ENCODE assay signal across 8 mouse cellular contexts in the genomic region with DNA sequence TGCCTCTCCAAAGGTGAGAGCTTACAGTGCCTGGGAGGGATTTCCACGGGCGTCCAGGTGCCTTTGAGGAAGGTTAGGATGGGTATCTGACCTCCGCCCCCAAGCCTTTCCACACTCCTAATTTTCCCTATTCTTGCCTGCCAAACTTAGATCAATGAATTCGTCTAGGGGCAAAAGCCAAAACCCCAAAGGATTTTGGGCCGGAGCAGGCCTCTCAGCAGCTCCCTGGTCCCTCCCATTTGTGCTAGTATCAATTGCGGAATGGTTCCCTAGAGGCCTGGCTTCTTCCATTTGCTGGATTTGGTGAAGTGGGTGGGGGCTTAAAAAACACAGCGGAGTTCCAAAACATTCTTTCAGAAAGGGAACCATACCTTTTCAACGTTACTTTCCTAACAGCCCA.
A peak's percentile ranks its signal among the peaks of the same experiment; 100 is the strongest.
DNase-seq lines count a peak whose midpoint lies in the region; ATAC-seq and TF ChIP-seq lines count a peak whose summit lies in the region.

No protein-coding gene starts in this region.

- TF ChIP-seq CTCF in C2C12 (IDR thresholded peaks at IDR 0.05; ENCODE audit: control insufficient read depth, insufficient read depth, insufficient read length) = no peak

- no peaks in the 10 kb centered on the region for H3K79me2 ChIP-seq in C2C12 (ENCODE audit: control insufficient read depth, insufficient read depth)

- H3K27me3 ChIP-seq in C2C12 (ENCODE audit: control insufficient read depth, insufficient read depth, insufficient read length) = no peaks in the 10 kb centered on the region
- H3K27me3 ChIP-seq in forebrain, embryonic 13.5 days = peaks cover 9% of the 10 kb centered on the region; the same call in 1 of the 2 replicates
- H3K27me3 ChIP-seq in limb, embryonic 13.5 days = peaks cover 34% of the 10 kb centered on the region
- no peaks in the 10 kb centered on the region for H3K27me3 ChIP-seq in stomach, embryonic 14.5 days (ENCODE audit: control insufficient read depth, insufficient read depth, low read length)

- WGBS in forebrain, embryonic 13.5 days = 6% methylated on average over 8 of the region's 8 CpGs
- 7% methylated on average over 8 of the region's 8 CpGs for WGBS in limb, embryonic 13.5 days
- WGBS in stomach, embryonic 14.5 days = 12% methylated on average over 8 of the region's 8 CpGs

- peak overlapping the region; percentile 72 for H3K9ac ChIP-seq in forebrain, embryonic 13.5 days
- H3K9ac ChIP-seq in limb, embryonic 13.5 days = peak overlapping the region; percentile 72
- H3K9ac ChIP-seq in stomach, embryonic 14.5 days (replicated peaks; ENCODE audit: low read depth, low read length) = peak overlapping the region; percentile 68; the same call in 1 of the 2 replicates

- H3K27ac ChIP-seq in forebrain, embryonic 13.5 days = no peak overlapping the region
- no peak overlapping the region for H3K27ac ChIP-seq in limb, embryonic 13.5 days
- peak overlapping the region; percentile 71; the same call in 1 of the 2 replicates for H3K27ac ChIP-seq in stomach, embryonic 14.5 days (ENCODE audit: low read length)

- no peaks in the 10 kb centered on the region for H3K36me3 ChIP-seq in C2C12 (ENCODE audit: control insufficient read depth, insufficient read depth)
- H3K36me3 ChIP-seq in forebrain, embryonic 13.5 days (ENCODE audit: poor library complexity, severe bottlenecking) = no peaks in the 10 kb centered on the region
- H3K36me3 ChIP-seq in limb, embryonic 13.5 days = no peaks in the 10 kb centered on the region
- H3K36me3 ChIP-seq in stomach, embryonic 14.5 days (ENCODE audit: control insufficient read depth, insufficient read depth, low read length) = no peaks in the 10 kb centered on the region

- peak overlapping the region; percentile 59 for H3ac ChIP-seq in C2C12 (ENCODE audit: control insufficient read depth, insufficient read length, low read depth)

- H3K79me3 ChIP-seq in C2C12 (ENCODE audit: low read depth) = no peaks in the 10 kb centered on the region

- peaks cover 11% of the 10 kb centered on the region for H3K4me1 ChIP-seq in forebrain, embryonic 13.5 days
- H3K4me1 ChIP-seq in limb, embryonic 13.5 days = peaks cover 16% of the 10 kb centered on the region; the same call in 1 of the 2 replicates
- peaks cover 6% of the 10 kb centered on the region; the same call in 1 of the 2 replicates for H3K4me1 ChIP-seq in stomach, embryonic 14.5 days (ENCODE audit: control insufficient read depth, insufficient read depth, low read length)

- H3K4me3 ChIP-seq in C2C12 (ENCODE audit: insufficient read depth, poor library complexity, severe bottlenecking) = no peak overlapping the region
- H3K4me3 ChIP-seq in forebrain, embryonic 13.5 days = peak overlapping the region; percentile 68
- H3K4me3 ChIP-seq in limb, embryonic 13.5 days = peak overlapping the region; percentile 63
- H3K4me3 ChIP-seq in stomach, embryonic 14.5 days (ENCODE audit: low read depth, low read length) = peak overlapping the region; percentile 63

- no peaks in the 10 kb centered on the region for H3K9me3 ChIP-seq in forebrain, embryonic 13.5 days (replicated peaks)
- H3K9me3 ChIP-seq in limb, embryonic 13.5 days = no peaks in the 10 kb centered on the region
- H3K9me3 ChIP-seq in stomach, embryonic 14.5 days (ENCODE audit: control insufficient read depth, low read depth, low read length) = no peaks in the 10 kb centered on the region

- ATAC-seq in forebrain, embryonic 13.5 days = no peak; the same call in 1 of the 2 replicates
- ATAC-seq in limb, embryonic 13.5 days (ENCODE audit: low FRiP score, low read depth) = no peak
- ATAC-seq in stomach, embryonic 14.5 days (ENCODE audit: insufficient number of reproducible peaks, insufficient read depth, low FRiP score, low read depth) = 0 out of 2 replicates have a peak, but pooled peaks have one; percentile 23
- ATAC-seq in activated CD4-positive, CD25-positive, alpha-beta regulatory T cell, adult 4 months = no peak

- DNase-seq in heart, adult 11 months = peak; percentile 90
- no peak for DNase-seq in heart, postnatal 36 days
- no peak for DNase-seq in natural killer cell, adult 2 months (ENCODE audit: low spot score in 2 of 2)

- intact Hi-C loops in heart, postnatal 36 days (cut with DNase I) = no loop called here

- peak overlapping the region; percentile 95 for H3K4me2 ChIP-seq in forebrain, embryonic 13.5 days
- peak overlapping the region; percentile 95 for H3K4me2 ChIP-seq in limb, embryonic 13.5 days (replicated peaks)
- H3K4me2 ChIP-seq in stomach, embryonic 14.5 days (replicated peaks; ENCODE audit: low read depth, low read length) = peak overlapping the region; percentile 92

TF ChIP-seq in C2C12, 6 proteins besides CTCF, POLR2A, EP300 and RAD21:
- no peak for TF ChIP-seq FOSL1 (IDR thresholded peaks at IDR 0.05; ENCODE audit: insufficient read depth, low read length, poor library complexity, severe bottlenecking)
- TF ChIP-seq MYOD1 (IDR thresholded peaks at IDR 0.05; ENCODE audit: control insufficient read depth, insufficient read length, low read depth) = no peak
- no peak for TF ChIP-seq CEBPB (IDR thresholded peaks at IDR 0.05; ENCODE audit: low read depth)
- no peak for TF ChIP-seq MAX (IDR thresholded peaks at IDR 0.05)
- no peak for TF ChIP-seq USF1 (IDR thresholded peaks at IDR 0.05; ENCODE audit: low read depth)
- TF ChIP-seq MYOG (IDR thresholded peaks at IDR 0.05; ENCODE audit: control insufficient read depth, extremely low read depth, insufficient read length) = no peak
